Comparison of ENCODE assay signal across 8 mouse cellular contexts in genomic region chr14:120137680-120138136, GRCm38 (mm10).
DNase-seq lines count a peak whose midpoint lies in the region; ATAC-seq lines count a peak whose summit lies in the region.

No protein-coding gene starts in this region.

- 0 out of 2 replicates have a peak, but pooled peaks cover 4% of the 10 kb centered on the region for H3K27me3 ChIP-seq in forebrain, embryonic 14.5 days (replicated peaks; ENCODE audit: control insufficient read depth, insufficient read depth, low read length)
- no peaks in the 10 kb centered on the region for H3K27me3 ChIP-seq in liver, embryonic 15.5 days
- no peaks in the 10 kb centered on the region for H3K27me3 ChIP-seq in neural tube, embryonic 11.5 days (ENCODE audit: control insufficient read depth, insufficient read depth, low read length)
- no peaks in the 10 kb centered on the region; the same call in 1 of the 2 replicates for H3K27me3 ChIP-seq in stomach, embryonic 16.5 days (ENCODE audit: control insufficient read depth, insufficient read depth, low read length)

- H3K36me3 ChIP-seq in forebrain, embryonic 14.5 days (ENCODE audit: control insufficient read depth, insufficient read depth, low read length) = no peaks in the 10 kb centered on the region
- no peaks in the 10 kb centered on the region for H3K36me3 ChIP-seq in liver, embryonic 15.5 days (replicated peaks)
- no peaks in the 10 kb centered on the region for H3K36me3 ChIP-seq in neural tube, embryonic 11.5 days (ENCODE audit: control insufficient read depth, insufficient read depth, low read length)
- no peaks in the 10 kb centered on the region for H3K36me3 ChIP-seq in stomach, embryonic 16.5 days (ENCODE audit: control insufficient read depth, insufficient read depth, low read length)

- no peak overlapping the region for H3K27ac ChIP-seq in forebrain, embryonic 14.5 days (ENCODE audit: low read depth, low read length)
- H3K27ac ChIP-seq in liver, embryonic 15.5 days (replicated peaks) = 0 out of 2 replicates have a peak overlapping the region, but pooled peaks have one; percentile 19
- no peak overlapping the region for H3K27ac ChIP-seq in neural tube, embryonic 11.5 days (ENCODE audit: low read depth, low read length)
- peak overlapping the region; percentile 69 for H3K27ac ChIP-seq in stomach, embryonic 16.5 days (ENCODE audit: low read length)

- H3K4me1 ChIP-seq in forebrain, embryonic 14.5 days (ENCODE audit: control insufficient read depth, insufficient read depth, low read length) = no peaks in the 10 kb centered on the region; the same call in 1 of the 2 replicates
- H3K4me1 ChIP-seq in liver, embryonic 15.5 days (replicated peaks) = 0 out of 2 replicates have a peak, but pooled peaks cover 4% of the 10 kb centered on the region
- no peaks in the 10 kb centered on the region for H3K4me1 ChIP-seq in neural tube, embryonic 11.5 days (ENCODE audit: control insufficient read depth, insufficient read depth, low read length)
- H3K4me1 ChIP-seq in stomach, embryonic 16.5 days (ENCODE audit: control insufficient read depth, insufficient read depth, low read length) = no peaks in the 10 kb centered on the region; the same call in 1 of the 2 replicates

- no peaks in the 10 kb centered on the region for H3K9me3 ChIP-seq in forebrain, embryonic 14.5 days (replicated peaks; ENCODE audit: control insufficient read depth, low read length)
- H3K9me3 ChIP-seq in liver, embryonic 15.5 days (replicated peaks) = no peaks in the 10 kb centered on the region
- H3K9me3 ChIP-seq in neural tube, embryonic 11.5 days (ENCODE audit: control insufficient read depth, low read length) = no peaks in the 10 kb centered on the region
- H3K9me3 ChIP-seq in stomach, embryonic 16.5 days (replicated peaks; ENCODE audit: control insufficient read depth, low read length) = no peaks in the 10 kb centered on the region

- peak; percentile 81 for DNase-seq in ES-CJ7 (ENCODE audit: low read depth, low spot score)
- DNase-seq in cerebellum, adult 11 months = peak; percentile 81
- peak; percentile 88 for DNase-seq in forebrain, embryonic 14.5 days (ENCODE audit: low spot score)
- peak; percentile 96 for DNase-seq in heart, postnatal 10 days
- DNase-seq in kidney, postnatal 4 days = peak; percentile 96 to 98
- DNase-seq in neural tube, embryonic 11.5 days (ENCODE audit: low spot score) = peak; percentile 93

- intact Hi-C loops in heart, postnatal 10 days (cut with DNase I) = loop anchor here (2.0 to 5.0 kb wide), 5 partner anchors 60 to 523 kb away; partner anchors contain the start of genes Mbnl2 and Rap2a

- H3K4me3 ChIP-seq in forebrain, embryonic 14.5 days (ENCODE audit: low read depth, low read length) = peak overlapping the region; percentile 18; the same call in 1 of the 2 replicates
- H3K4me3 ChIP-seq in liver, embryonic 15.5 days (replicated peaks) = peak overlapping the region; percentile 30
- no peak overlapping the region for H3K4me3 ChIP-seq in neural tube, embryonic 11.5 days (ENCODE audit: low read depth, low read length)
- H3K4me3 ChIP-seq in stomach, embryonic 16.5 days (replicated peaks; ENCODE audit: low read length) = peak overlapping the region; percentile 35

- whole genome bisulfite sequencing in forebrain, embryonic 14.5 days = 1% methylated on average over 21 of the region's 21 CpGs
- WGBS in liver, embryonic 15.5 days (ENCODE audit: insufficient replicate concordance) = under 1% methylated on average over 21 of the region's 21 CpGs
- under 1% methylated on average over 21 of the region's 21 CpGs for WGBS in neural tube, embryonic 11.5 days
- WGBS in stomach, embryonic 16.5 days = 1% methylated on average over 21 of the region's 21 CpGs

- no peak overlapping the region for H3K9ac ChIP-seq in forebrain, embryonic 14.5 days (ENCODE audit: low read length)
- no peak overlapping the region for H3K9ac ChIP-seq in liver, embryonic 15.5 days
- no peak overlapping the region for H3K9ac ChIP-seq in neural tube, embryonic 11.5 days (ENCODE audit: low read length)
- H3K9ac ChIP-seq in stomach, embryonic 16.5 days (ENCODE audit: low read length) = peak overlapping the region; percentile 59

- peak overlapping the region; percentile 46 for H3K4me2 ChIP-seq in forebrain, embryonic 14.5 days (ENCODE audit: low read length)
- peak overlapping the region; percentile 53 for H3K4me2 ChIP-seq in liver, embryonic 15.5 days
- H3K4me2 ChIP-seq in neural tube, embryonic 11.5 days (ENCODE audit: low read depth) = peak overlapping the region; percentile 36
- peak overlapping the region; percentile 48 for H3K4me2 ChIP-seq in stomach, embryonic 16.5 days (ENCODE audit: low read depth, low read length)

- ATAC-seq in forebrain, embryonic 14.5 days = peak; percentile 92
- peak; percentile 80 for ATAC-seq in liver, embryonic 15.5 days (ENCODE audit: insufficient read depth)
- peak; percentile 91 for ATAC-seq in neural tube, embryonic 11.5 days (ENCODE audit: insufficient read depth, low FRiP score, low TSS enrichment)
- peak; percentile 94 for ATAC-seq in stomach, embryonic 16.5 days (ENCODE audit: insufficient read depth, low FRiP score)

Comparison
In these comparisons a context has a peak if more than half of its experiments do, and no peak if none do; other contexts are left out.
1. H3K27ac ChIP-seq: peak in liver, embryonic 15.5 days (single experiment) and stomach, embryonic 16.5 days (single experiment); none in forebrain, embryonic 14.5 days (single experiment) and neural tube, embryonic 11.5 days (single experiment).
2. Peak in every context shown above with its lines, with median percentiles within 50 percentile points of each other: DNase-seq, ATAC-seq and H3K4me2 ChIP-seq.